17 mouse cellular contexts compared by ENCODE assay signal in genomic region chr1:177010041-177010440, GRCm38 (mm10).
DNase-seq lines count a peak whose midpoint lies in the region; ATAC-seq lines count a peak whose summit lies in the region.
"Had no signal": no experiment of that assay in that cellular context is flagged by ENCODE, and none has a peak within 500 bp of the region (broad histone marks: within the 10 kb centered on the region; RNA-seq: fewer than 3 reads in every experiment).

No protein-coding gene starts in this region.

- H3K36me3 ChIP-seq in hindbrain, embryonic 10.5 days = 0 out of 2 replicates have a peak, but pooled peaks cover 5% of the 10 kb centered on the region
- no peaks in the 10 kb centered on the region for H3K36me3 ChIP-seq in limb, embryonic 11.5 days (ENCODE audit: control insufficient read depth, insufficient read depth, low read length)
- H3K36me3 ChIP-seq in neural tube, embryonic 13.5 days = no peaks in the 10 kb centered on the region
- H3K36me3 ChIP-seq: embryonic facial prominence, embryonic 12.5 days; heart, embryonic 13.5 days; limb, embryonic 12.5 days; liver, embryonic 15.5 days had no signal

- peak overlapping the region; percentile 85 for H3K27ac ChIP-seq in hindbrain, embryonic 10.5 days
- no peak overlapping the region for H3K27ac ChIP-seq in limb, embryonic 11.5 days (replicated peaks; ENCODE audit: low read depth, low read length)
- H3K27ac ChIP-seq in neural tube, embryonic 13.5 days (replicated peaks) = peak overlapping the region; percentile 18; the same call in 1 of the 2 replicates
- H3K27ac ChIP-seq: embryonic facial prominence, embryonic 12.5 days; heart, embryonic 13.5 days; limb, embryonic 12.5 days; liver, embryonic 15.5 days had no signal

- ATAC-seq in limb, embryonic 11.5 days (ENCODE audit: insufficient number of reproducible peaks, low FRiP score, low TSS enrichment, low read depth) = 0 out of 2 replicates have a peak, but pooled peaks have one; percentile 45
- peak; percentile 14; the same call in 1 of the 2 replicates for ATAC-seq in neural tube, embryonic 13.5 days (ENCODE audit: low read depth)

- H3K4me3 ChIP-seq in hindbrain, embryonic 10.5 days = no peak overlapping the region
- H3K4me3 ChIP-seq in limb, embryonic 11.5 days (ENCODE audit: low read depth, low read length) = no peak overlapping the region
- H3K4me3 ChIP-seq in neural tube, embryonic 13.5 days = no peak overlapping the region
- H3K4me3 ChIP-seq: embryonic facial prominence, embryonic 12.5 days; heart, embryonic 13.5 days; limb, embryonic 12.5 days; liver, embryonic 15.5 days had no signal

- DNase-seq in heart, adult 11 months = peak; percentile 62
- DNase-seq in heart, adult 8-10 months (ENCODE audit: low spot score) = no peak
- no peak for DNase-seq in hindbrain, embryonic 10.5 days (ENCODE audit: low spot score)
- DNase-seq in limb, embryonic 11.5 days (ENCODE audit: low spot score) = no peak
- no peak for DNase-seq in embryo, embryonic 10.5 days (ENCODE audit: low spot score)
- DNase-seq in cerebellum, adult 11 months = no peak
- DNase-seq in frontal cortex, postnatal 25 days (ENCODE audit: low spot score in 2 of 2) = no peak
- DNase-seq: adrenal gland, postnatal 14 days; cerebellum, postnatal 36 days; gastrocnemius, postnatal 10 days; kidney, adult 9 months; lung, postnatal 14 days had no signal

- 38% methylated on average over 3 of the region's 3 CpGs for WGBS in hindbrain, embryonic 10.5 days
- 72% methylated on average over 3 of the region's 3 CpGs for WGBS in limb, embryonic 11.5 days
- WGBS in neural tube, embryonic 13.5 days = 23% methylated on average over 3 of the region's 3 CpGs

- H3K9me3 ChIP-seq in hindbrain, embryonic 10.5 days = no peaks in the 10 kb centered on the region
- H3K9me3 ChIP-seq in limb, embryonic 11.5 days (ENCODE audit: control insufficient read depth, low read length) = no peaks in the 10 kb centered on the region
- no peaks in the 10 kb centered on the region for H3K9me3 ChIP-seq in neural tube, embryonic 13.5 days
- H3K9me3 ChIP-seq: embryonic facial prominence, embryonic 12.5 days; heart, embryonic 13.5 days; limb, embryonic 12.5 days; liver, embryonic 15.5 days had no signal

- H3K9ac ChIP-seq in limb, embryonic 11.5 days (ENCODE audit: low read length) = no peak overlapping the region
- no peak overlapping the region for H3K9ac ChIP-seq in neural tube, embryonic 13.5 days
- H3K9ac ChIP-seq: embryonic facial prominence, embryonic 12.5 days; heart, embryonic 13.5 days; limb, embryonic 12.5 days; liver, embryonic 15.5 days had no signal

- no peak overlapping the region for H3K4me2 ChIP-seq in limb, embryonic 11.5 days (ENCODE audit: low read depth, severe bottlenecking)
- no peak overlapping the region for H3K4me2 ChIP-seq in neural tube, embryonic 13.5 days
- H3K4me2 ChIP-seq: embryonic facial prominence, embryonic 12.5 days; heart, embryonic 13.5 days; limb, embryonic 12.5 days; liver, embryonic 15.5 days had no signal

- 0 out of 2 replicates have a peak, but pooled peaks cover 5% of the 10 kb centered on the region for H3K27me3 ChIP-seq in hindbrain, embryonic 10.5 days (ENCODE audit: insufficient read depth, poor library complexity, severe bottlenecking)
- no peaks in the 10 kb centered on the region for H3K27me3 ChIP-seq in limb, embryonic 11.5 days (ENCODE audit: control insufficient read depth, insufficient read depth, low read length)
- H3K27me3 ChIP-seq in neural tube, embryonic 13.5 days = no peaks in the 10 kb centered on the region
- H3K27me3 ChIP-seq: embryonic facial prominence, embryonic 12.5 days; heart, embryonic 13.5 days; limb, embryonic 12.5 days; liver, embryonic 15.5 days had no signal

- H3K4me1 ChIP-seq in hindbrain, embryonic 10.5 days (replicated peaks) = peaks cover 68% of the 10 kb centered on the region
- peaks cover 6% of the 10 kb centered on the region; the same call in 1 of the 2 replicates for H3K4me1 ChIP-seq in limb, embryonic 11.5 days (ENCODE audit: control insufficient read depth, insufficient read depth, low read length)
- H3K4me1 ChIP-seq in neural tube, embryonic 13.5 days (replicated peaks) = peaks cover 27% of the 10 kb centered on the region
- H3K4me1 ChIP-seq: liver, embryonic 15.5 days had no signal
